Mouse (Mus musculus): Measurements from ENCODE around the gene Gm7945.
"Not testable (repeated sequence)": the region's sequence is repeated elsewhere in the genome, so short reads cannot be mapped to it uniquely, and the experiment has no call there.

GRCm38 (mm10) chr14:41386279-41386678, at the start of gene Gm7945:
- TF ChIP-seq CTCF (IDR thresholded peaks at IDR 0.05; ENCODE audit: extremely low read depth, insufficient read length, insufficient replicate concordance, low read depth, low read length); POLR2A (IDR thresholded peaks at IDR 0.05; ENCODE audit: low read depth, low read length): not testable (repeated sequence)
